In the genomic region with DNA sequence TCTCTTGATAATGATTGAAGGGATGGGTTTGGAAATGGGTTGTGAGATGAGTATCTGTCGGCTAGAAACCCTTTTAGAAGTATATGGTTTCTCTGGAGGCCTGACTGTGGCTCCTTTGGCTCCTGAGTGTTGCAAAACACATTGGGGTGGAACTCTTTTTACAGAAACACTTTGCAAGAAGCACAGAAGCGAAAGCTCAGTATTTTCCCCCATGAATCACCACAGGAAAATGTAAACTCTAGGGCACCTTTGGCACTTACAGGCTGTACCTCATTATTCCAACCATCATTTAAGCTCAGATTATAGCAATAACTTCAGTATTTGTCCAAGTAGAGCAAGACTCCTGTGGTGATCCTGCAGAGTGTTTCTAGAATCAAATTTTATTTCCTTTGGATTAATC, we compare ENCODE assay signal across 22 mouse cellular contexts.
DNase-seq lines count a peak whose midpoint lies in the region; ATAC-seq and TF ChIP-seq lines count a peak whose summit lies in the region.
"Had no signal": no experiment of that assay in that cellular context is flagged by ENCODE, and none has a peak within 500 bp of the region (broad histone marks: within the 10 kb centered on the region; RNA-seq: fewer than 3 reads in every experiment).

No protein-coding gene starts in this region.

- no peak for TF ChIP-seq POLR2A in embryonic fibroblast, embryonic 13.5 days (IDR thresholded peaks at IDR 0.05; ENCODE audit: low read depth, low read length)

- H3K27ac ChIP-seq in embryonic fibroblast, embryonic 13.5 days (ENCODE audit: insufficient read depth, low read length), result 0 out of 2 replicates have a peak overlapping the region, but pooled peaks have one; percentile 1
- no peak overlapping the region for H3K27ac ChIP-seq in intestine, embryonic 15.5 days

- no peaks in the 10 kb centered on the region for H3K27me3 ChIP-seq in intestine, embryonic 15.5 days (replicated peaks)
- H3K27me3 ChIP-seq: CH12.LX, Patski had no signal

- 0 out of 2 replicates have a peak, but pooled peaks cover 3% of the 10 kb centered on the region for H3K36me3 ChIP-seq in intestine, embryonic 15.5 days

- ATAC-seq in intestine, embryonic 15.5 days, result no peak
- ATAC-seq: activated CD4-positive, CD25-positive, alpha-beta regulatory T cell, adult 4 months; CD4-positive, CD25-positive, alpha-beta regulatory T cell, adult 4 months; Patski had no signal

- DNase-seq in 3T3-L1 (ENCODE audit: low read depth, low spot score), result peak; percentile 53
- DNase-seq in NIH3T3 (ENCODE audit: low read depth), result peak; percentile 77
- peak; percentile 27 for DNase-seq in fibroblast of lung, adult 2 months (ENCODE audit: low read depth)
- DNase-seq in urinary bladder, postnatal 25 days (ENCODE audit: low spot score), result no peak
- DNase-seq in lung, adult 18-20 months, result no peak
- DNase-seq in ovary, postnatal 10 days (ENCODE audit: low spot score), result no peak
- DNase-seq: adrenal gland, adult 8-10 months; adrenal gland, postnatal 10 days; adrenal gland, postnatal 14 days; adrenal gland, postnatal 25 days; B cell, adult 2 months; cerebellum, adult 11 months; cerebellum, adult 11-12 months; cerebellum, adult 18-20 months; cerebellum, adult 2 months had no signal

- WGBS in intestine, embryonic 15.5 days, result 67% methylated on average over 2 of the region's 2 CpGs

- no peak overlapping the region for H3K4me3 ChIP-seq in embryonic fibroblast, embryonic 13.5 days (ENCODE audit: insufficient read depth, low read length)
- no peak overlapping the region for H3K4me3 ChIP-seq in intestine, embryonic 15.5 days (replicated peaks)

- H3K4me2 ChIP-seq in intestine, embryonic 15.5 days (replicated peaks), result no peak overlapping the region

- no peaks in the 10 kb centered on the region for H3K4me1 ChIP-seq in embryonic fibroblast, embryonic 13.5 days (ENCODE audit: control insufficient read depth, insufficient read depth, low read length)
- no peaks in the 10 kb centered on the region for H3K4me1 ChIP-seq in intestine, embryonic 15.5 days (replicated peaks)

- no peak overlapping the region for H3K9ac ChIP-seq in intestine, embryonic 15.5 days

- H3K9me3 ChIP-seq in intestine, embryonic 15.5 days, result no peaks in the 10 kb centered on the region
- H3K9me3 ChIP-seq: G1E had no signal

- no peak for TF ChIP-seq CTCF in embryonic fibroblast, embryonic 13.5 days (IDR thresholded peaks at IDR 0.05; ENCODE audit: borderline replicate concordance, insufficient read depth, low read length)

Comparison
In these comparisons a context has a peak if more than half of its experiments do, and no peak if none do; other contexts are left out.
1. DNase-seq: peak in 3T3-L1 (single experiment), NIH3T3 (single experiment) and fibroblast of lung, adult 2 months (single experiment); none in urinary bladder, postnatal 25 days (single experiment), lung, adult 18-20 months (0 of 2) and ovary, postnatal 10 days (single experiment).